Mouse (Mus musculus) G1E (cell line): ENCODE results near the gene Pelo.

Experiments used
- CTCF ChIP-seq: IDR thresholded peaks from 2 replicates; pipeline ENCODE4 v1.5.1; 2012; ENCODE audit warnings: low read depth, low read length, inconsistent platforms, mixed read lengths
- GATA1 ChIP-seq: IDR thresholded peaks from 2 replicates; pipeline ENCODE4 v1.6.1; 2012; ENCODE audit warnings: borderline replicate concordance, low read length, inconsistent platforms, mixed read lengths

GRCm38 (mm10) chr13:115132435-115132834 lies 42.4 kb upstream of the Pelo start:
- TF ChIP-seq CTCF (no peak), GATA1 (no peak)
